Mouse (Mus musculus) regulatory T cell (primary cell): ENCODE results near the gene Serhl.

ENCODE experiments used
- in situ Hi-C: fragments of 300-600 bp; cut with MboI, MseI; formaldehyde crosslinking; loops from one replicate; pipeline ENCODE4 v1.15.1; 2025; ENCODE audit warnings: high pct_unique_total_duplicates

Gene Serhl

GRCm38 (mm10) chr15:83161062-83161748 lies 71.9 kb downstream of the Serhl start:
- in situ Hi-C loops = no loop called here

- in situ Hi-C loops = no loop called here
These were observed 72.7 kb downstream of the Serhl start for GRCm38 (mm10) chr15:83162001-83162400.

DNA sequence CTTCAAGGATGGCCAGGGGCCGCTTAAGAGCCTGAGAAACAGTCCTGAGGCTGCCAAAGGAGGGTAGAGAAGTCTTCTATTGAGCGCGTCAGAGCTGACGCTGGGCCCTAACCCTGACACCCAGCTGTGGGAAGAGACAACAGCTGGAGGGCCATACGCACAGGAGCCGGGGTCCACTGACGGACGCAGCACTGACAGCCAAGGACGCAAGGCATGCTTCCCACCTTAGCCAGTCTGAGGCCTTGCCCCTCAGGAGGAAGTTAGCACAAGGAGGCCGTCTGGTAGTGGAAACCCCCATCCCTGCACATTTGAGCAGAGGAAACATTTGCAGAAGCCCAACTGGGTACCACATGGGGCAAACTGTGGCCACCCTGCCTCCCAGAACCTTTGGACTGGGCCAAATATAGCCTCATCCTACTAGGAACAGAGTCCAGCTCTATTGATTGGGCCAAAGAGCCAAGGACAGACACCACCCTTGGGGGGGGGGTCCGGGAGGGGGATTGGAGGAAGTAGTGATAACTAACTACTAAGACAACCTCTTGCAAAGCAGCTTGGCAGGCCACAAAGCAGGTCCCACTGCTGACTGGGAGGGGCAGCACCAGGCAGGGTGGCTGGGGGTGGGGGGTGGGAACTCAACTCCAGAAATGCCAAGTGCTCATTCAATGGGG lies 73.6 kb downstream of the Serhl start:
- in situ Hi-C loops = no loop called here

- in situ Hi-C loops = no loop called here
These were observed 75.7 kb downstream of the Serhl start for GRCm38 (mm10) chr15:83164971-83165471.

GRCm38 (mm10) chr15:83165526-83166315 lies 76.4 kb downstream of the Serhl start:
- in situ Hi-C loops = no loop called here
